Comparison of ENCODE assay signal across 25 mouse cellular contexts in the genomic region with DNA sequence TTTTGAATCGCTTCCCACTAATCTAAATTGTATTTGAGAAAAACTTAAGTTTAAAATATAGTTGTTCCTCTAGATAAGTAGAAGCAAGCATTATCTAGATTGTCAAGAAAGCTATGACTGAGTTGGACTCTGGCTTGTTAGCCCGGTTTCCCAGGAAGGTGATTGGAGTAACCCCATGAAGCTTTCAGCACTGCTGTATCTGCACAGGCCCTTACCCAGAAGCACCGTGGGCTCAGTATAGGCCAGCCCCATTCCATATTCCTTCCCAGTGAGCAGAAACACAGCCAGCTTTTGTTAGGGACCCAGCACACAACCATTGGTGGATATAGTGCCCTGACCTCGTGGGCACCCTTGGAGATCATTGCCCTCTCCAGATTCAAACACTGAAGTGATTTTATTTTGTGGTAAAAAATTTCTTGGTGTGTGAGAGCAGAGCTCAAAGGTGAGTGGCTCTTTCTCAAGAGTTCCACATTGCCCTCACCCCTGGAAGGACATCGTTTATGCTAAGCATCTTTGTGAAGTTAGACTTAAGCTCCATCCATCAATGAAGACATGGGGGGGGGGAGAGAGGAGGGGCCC.
A peak's percentile ranks its signal among the peaks of the same experiment; 100 is the strongest.
DNase-seq lines count a peak whose midpoint lies in the region; ATAC-seq and TF ChIP-seq lines count a peak whose summit lies in the region.
"Had no signal": no experiment of that assay in that cellular context is flagged by ENCODE, and none has a peak within 500 bp of the region (broad histone marks: within the 10 kb centered on the region; RNA-seq: fewer than 3 reads in every experiment).

No protein-coding gene starts in this region.

- no peak for TF ChIP-seq CTCF in kidney, adult 2 months (conservative IDR thresholded peaks at IDR 0.05; ENCODE audit: insufficient read depth, insufficient read length, low read depth, low read length)
- TF ChIP-seq CTCF in liver, postnatal 0 days (IDR thresholded peaks at IDR 0.05; ENCODE audit: low read depth) = no peak

- H3K27me3 ChIP-seq in kidney, adult 2 months (replicated peaks; ENCODE audit: control insufficient read depth, insufficient read depth, low read length) = no peaks in the 10 kb centered on the region
- no peaks in the 10 kb centered on the region for H3K27me3 ChIP-seq in liver, postnatal 0 days (ENCODE audit: insufficient read depth, low read length)
- H3K27me3 ChIP-seq: embryonic facial prominence, embryonic 12.5 days; embryonic facial prominence, embryonic 15.5 days; heart, embryonic 13.5 days; hindbrain, embryonic 12.5 days; hindbrain, embryonic 15.5 days; Patski had no signal

- H3K27ac ChIP-seq in kidney, adult 2 months (ENCODE audit: insufficient read depth, low read depth, low read length) = peak overlapping the region; percentile 47
- H3K27ac ChIP-seq in liver, postnatal 0 days (ENCODE audit: low read depth) = peak overlapping the region; percentile 6; the same call in 1 of the 2 replicates
- H3K27ac ChIP-seq: embryonic facial prominence, embryonic 12.5 days; embryonic facial prominence, embryonic 15.5 days; gastrocnemius, adult 2 months; heart, adult 2 months; heart, embryonic 10.5 days; heart, embryonic 13.5 days; hindbrain, embryonic 12.5 days; hindbrain, embryonic 15.5 days had no signal

- ATAC-seq in liver, postnatal 0 days = no peak
- ATAC-seq: forebrain, embryonic 14.5 days; forebrain, postnatal 0 days; Patski had no signal

- DNase-seq in heart, adult 11 months = peak; percentile 75
- no peak for DNase-seq in heart, postnatal 4 days
- peak; percentile 60 for DNase-seq in kidney, adult 2 months
- DNase-seq in kidney, adult 11 months = no peak
- no peak for DNase-seq in liver, postnatal 0 days
- no peak for DNase-seq in liver
- DNase-seq: adrenal gland, postnatal 10 days; adrenal gland, postnatal 36 days; cerebellum, adult 11 months; cerebellum, adult 2 months; cerebellum, adult 9-11 months; cerebellum, postnatal 25 days; forebrain, postnatal 0 days; gastrocnemius, adult 2 months; gastrocnemius, postnatal 14 days; heart, adult 2 months; heart, postnatal 14 days had no signal

- H3K4me1 ChIP-seq in kidney, adult 2 months (ENCODE audit: control insufficient read depth, insufficient read depth, low read length) = peaks cover 31% of the 10 kb centered on the region
- peaks cover 9% of the 10 kb centered on the region; the same call in 1 of the 2 replicates for H3K4me1 ChIP-seq in liver, postnatal 0 days (ENCODE audit: insufficient read depth)
- H3K4me1 ChIP-seq: embryonic facial prominence, embryonic 12.5 days; embryonic facial prominence, embryonic 15.5 days; heart, embryonic 10.5 days; heart, embryonic 13.5 days; hindbrain, embryonic 12.5 days; hindbrain, embryonic 15.5 days had no signal

- H3K9me3 ChIP-seq in liver, postnatal 0 days (ENCODE audit: low read length) = no peaks in the 10 kb centered on the region
- H3K9me3 ChIP-seq: embryonic facial prominence, embryonic 12.5 days; embryonic facial prominence, embryonic 15.5 days; heart, embryonic 10.5 days; heart, embryonic 13.5 days; hindbrain, embryonic 12.5 days; hindbrain, embryonic 15.5 days had no signal

- H3K9ac ChIP-seq in liver, postnatal 0 days (replicated peaks) = no peak overlapping the region
- H3K9ac ChIP-seq: embryonic facial prominence, embryonic 12.5 days; embryonic facial prominence, embryonic 15.5 days; forebrain, postnatal 0 days; heart, embryonic 13.5 days; hindbrain, embryonic 12.5 days; hindbrain, embryonic 15.5 days had no signal

- no peak overlapping the region for H3K4me3 ChIP-seq in kidney, adult 2 months (ENCODE audit: insufficient read depth, low read depth, low read length)
- H3K4me3 ChIP-seq in liver, postnatal 0 days (ENCODE audit: low read depth, low read length) = no peak overlapping the region
- H3K4me3 ChIP-seq: embryonic facial prominence, embryonic 12.5 days; embryonic facial prominence, embryonic 15.5 days; gastrocnemius, adult 2 months; heart, adult 2 months; heart, embryonic 10.5 days; heart, embryonic 13.5 days; hindbrain, embryonic 12.5 days; hindbrain, embryonic 15.5 days had no signal

- no peak for TF ChIP-seq EP300 in liver, postnatal 0 days (IDR thresholded peaks at IDR 0.05; ENCODE audit: low read depth)

- H3K4me2 ChIP-seq in liver, postnatal 0 days (ENCODE audit: low read depth, low read length) = no peak overlapping the region
- H3K4me2 ChIP-seq: embryonic facial prominence, embryonic 12.5 days; embryonic facial prominence, embryonic 15.5 days; heart, embryonic 13.5 days; hindbrain, embryonic 12.5 days; hindbrain, embryonic 15.5 days had no signal

- no peak for TF ChIP-seq POLR2A in kidney, adult 2 months (IDR thresholded peaks at IDR 0.05; ENCODE audit: low read depth, low read length)

- 72% methylated on average over 5 of the region's 5 CpGs for WGBS in kidney, adult 2 months
- whole genome bisulfite sequencing in liver, postnatal 0 days (ENCODE audit: insufficient replicate concordance) = 80% methylated on average over 5 of the region's 5 CpGs

- no peaks in the 10 kb centered on the region for H3K36me3 ChIP-seq in kidney, adult 2 months (ENCODE audit: control insufficient read depth, insufficient read depth, low read length)
- H3K36me3 ChIP-seq in liver, postnatal 0 days (replicated peaks; ENCODE audit: insufficient read depth, low read length) = no peaks in the 10 kb centered on the region
- H3K36me3 ChIP-seq: embryonic facial prominence, embryonic 12.5 days; embryonic facial prominence, embryonic 15.5 days; heart, embryonic 10.5 days; heart, embryonic 13.5 days; hindbrain, embryonic 12.5 days; hindbrain, embryonic 15.5 days had no signal

Comparison
In these comparisons a context has a peak if more than half of its experiments do, and no peak if none do; other contexts are left out.
1. DNase-seq: peak in heart, adult 11 months (single experiment) and kidney, adult 2 months (single experiment); none in heart, postnatal 4 days (single experiment), kidney, adult 11 months (single experiment), liver, postnatal 0 days (single experiment) and liver (single experiment).